ENCODE assay signal across 9 mouse cellular contexts in the genomic region with DNA sequence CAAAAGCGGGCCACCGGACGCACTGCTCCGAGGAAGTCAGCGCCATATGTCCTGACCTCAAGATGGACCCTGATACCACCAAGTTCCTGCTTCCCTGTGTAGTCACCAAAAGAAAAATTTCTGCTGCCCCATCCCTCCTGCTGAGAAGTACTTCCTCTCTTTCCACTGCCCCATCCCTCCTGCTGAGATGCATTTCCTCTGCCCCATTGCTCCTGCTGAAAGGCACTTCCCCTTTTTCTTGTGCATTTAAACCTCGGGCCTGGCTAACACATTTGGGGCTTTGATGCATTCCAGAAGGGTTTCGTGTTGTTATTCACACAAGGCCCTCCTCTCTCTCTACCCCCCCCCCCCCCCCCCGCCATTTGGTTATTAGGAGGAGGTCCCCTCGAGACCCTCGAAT. TPM values are rescaled to one million over a fixed set of nuclear protein-coding genes. Genes with fewer than 3 reads are reported as not detected.
"Had no signal": no experiment of that assay in that cellular context is flagged by ENCODE, and none has a peak within 500 bp of the region (broad histone marks: within the 10 kb centered on the region; RNA-seq: fewer than 3 reads in every experiment).

No protein-coding gene starts in this region.

RNA-seq across cellular contexts. Expression of a gene that starts 11.2 kb away (rescaled TPM):
- polyA plus RNA-seq: neural tube, embryonic 14.5 days; small intestine, adult 2 months; thymus, adult 2 months; urinary bladder, adult 2 months had no signal

RNA-seq across cellular contexts. Expression of a gene that starts 16.2 kb away (rescaled TPM):
- polyA plus RNA-seq: neural tube, embryonic 14.5 days; small intestine, adult 2 months; spleen, adult 2 months; testis, adult 2 months; thymus, adult 2 months; urinary bladder, adult 2 months had no signal

RNA-seq across cellular contexts. Expression of a gene that starts 36.8 kb away (rescaled TPM):
- polyA plus RNA-seq: neural tube, embryonic 15.5 days; small intestine, adult 2 months; spleen, adult 2 months; testis, adult 2 months; thymus, adult 2 months had no signal

RNA-seq across cellular contexts. Expression of a gene that starts 42.4 kb away (rescaled TPM):
- total RNA-seq: neutrophil, adult 5-6 weeks had no signal
- polyA plus RNA-seq: neural tube, embryonic 14.5 days; neural tube, embryonic 15.5 days; small intestine, adult 2 months; spleen, adult 2 months; stomach, embryonic 14.5 days; thymus, adult 2 months; urinary bladder, adult 2 months had no signal

RNA-seq across cellular contexts. Expression of a gene that starts 53.4 kb away (rescaled TPM):
- total RNA-seq: neutrophil, adult 5-6 weeks had no signal
- polyA plus RNA-seq: neural tube, embryonic 14.5 days; neural tube, embryonic 15.5 days; small intestine, adult 2 months; spleen, adult 2 months; stomach, embryonic 14.5 days; testis, adult 2 months had no signal
